Mouse (Mus musculus) left cerebral cortex, adult 11 months (tissue): Measurements from ENCODE around the gene Ackr4.
A peak's percentile ranks its signal among the peaks of the same experiment; 100 is the strongest.

ENCODE experiments used
- DNase-seq: peaks from one replicate; pipeline ENCODE4 v3.0.0; 2022; ENCODE audit warnings: low spot score

Gene Ackr4

GRCm38 (mm10) chr9:104040362-104040761 lies 86.4 kb downstream of the Ackr4 start, which contains the start of gene Gm28305:
Gene Gm28305 (plus strand): TSS chr9:104040662.
- DNase-seq, result no peak

GRCm38 (mm10) chr9:104039742-104040141 lies 87.0 kb downstream of the Ackr4 start:
- DNase-seq, result no peak

- DNase-seq, result no peak
Observed at GRCm38 (mm10) chr9:104039031-104039695, 87.6 kb downstream of the Ackr4 start.

- no peak for DNase-seq
Observed at GRCm38 (mm10) chr9:104038266-104038665, 88.5 kb downstream of the Ackr4 start.

- peak; percentile 53 for DNase-seq
Observed at GRCm38 (mm10) chr9:104035261-104036015, 91.3 kb downstream of the Ackr4 start.

GRCm38 (mm10) chr9:104034718-104035117 lies 92.0 kb downstream of the Ackr4 start:
- no peak for DNase-seq

- no peak for DNase-seq
Observed at GRCm38 (mm10) chr9:104034231-104034630, 92.5 kb downstream of the Ackr4 start.
